9 mouse cellular contexts compared by ENCODE assay signal in genomic region chr1:132346134-132346851, GRCm38 (mm10). TPM values are rescaled to one million over a fixed set of nuclear protein-coding genes. Genes with fewer than 3 reads are reported as not detected.
DNase-seq lines count a peak whose midpoint lies in the region; ATAC-seq lines count a peak whose summit lies in the region.
"Had no signal": no experiment of that assay in that cellular context is flagged by ENCODE, and none has a peak within 500 bp of the region (broad histone marks: within the 10 kb centered on the region; RNA-seq: fewer than 3 reads in every experiment).

No protein-coding gene starts in this region.

- H3K4me3 ChIP-seq in heart, embryonic 13.5 days: no peak overlapping the region
- H3K4me3 ChIP-seq: neural tube, embryonic 12.5 days had no signal

- peak overlapping the region; percentile 13 for H3K27ac ChIP-seq in heart, embryonic 13.5 days (replicated peaks)
- H3K27ac ChIP-seq: neural tube, embryonic 12.5 days had no signal

- H3K27me3 ChIP-seq in heart, embryonic 13.5 days (replicated peaks): no peaks in the 10 kb centered on the region
- H3K27me3 ChIP-seq: neural tube, embryonic 12.5 days had no signal

- DNase-seq in adrenal gland, postnatal 36 days: peak; percentile 30 to 52
- no peak for DNase-seq in adrenal gland, adult 18-20 months (ENCODE audit: low spot score in 2 of 2)
- DNase-seq in 416B (ENCODE audit: low read depth): peak; percentile 20
- DNase-seq in kidney, postnatal 14 days: peak; percentile 63
- DNase-seq in right cerebral cortex, postnatal 4 days: no peak
- no peak for DNase-seq in spleen, adult 12 weeks (ENCODE audit: low spot score)

- no peaks in the 10 kb centered on the region for H3K36me3 ChIP-seq in heart, embryonic 13.5 days
- H3K36me3 ChIP-seq: neural tube, embryonic 12.5 days had no signal

- no peak overlapping the region for H3K4me2 ChIP-seq in heart, embryonic 13.5 days
- H3K4me2 ChIP-seq: neural tube, embryonic 12.5 days had no signal

- 48% methylated on average over 12 of the region's 12 CpGs for WGBS in heart, embryonic 13.5 days

- peaks cover 28% of the 10 kb centered on the region for H3K4me1 ChIP-seq in heart, embryonic 13.5 days
- H3K4me1 ChIP-seq: neural tube, embryonic 12.5 days had no signal

- no peak; the same call in 1 of the 2 replicates for ATAC-seq in heart, embryonic 13.5 days (ENCODE audit: extremely low read depth, insufficient number of reproducible peaks, low FRiP score, low TSS enrichment)
- no peak for ATAC-seq in megakaryocyte progenitor cell, adult 5-6 weeks (replicated peaks; ENCODE audit: poor library complexity)

- H3K9ac ChIP-seq in heart, embryonic 13.5 days: peak overlapping the region; percentile 6; the same call in 1 of the 2 replicates
- H3K9ac ChIP-seq: neural tube, embryonic 12.5 days had no signal

- H3K9me3 ChIP-seq in heart, embryonic 13.5 days: 0 out of 2 replicates have a peak, but pooled peaks cover 4% of the 10 kb centered on the region
- H3K9me3 ChIP-seq: neural tube, embryonic 12.5 days had no signal

RNA-seq across cellular contexts. Expression of gene Nuak2, which starts 30.4 kb away (rescaled TPM):
- 1 to 10 TPM; 2.8 to 4.9 TPM for total RNA-seq in adrenal gland, postnatal 36 days (2021)
- total RNA-seq in adrenal gland, adult 18-20 months (2021): 1 to 10 TPM; 4.6 to 6.9 TPM
- 2.0 and 2.2 TPM in 2 replicates for polyA plus RNA-seq in heart, embryonic 13.5 days (2015; fragmentation: Nextera tagmentation; extraction: Ambion mirVana)
- total RNA-seq in megakaryocyte progenitor cell, adult 5-6 weeks (2015): 19.8 and 26.1 TPM in 2 replicates
- total RNA-seq in megakaryocyte progenitor cell, adult 5-6 weeks (2017): 14.5 and 20.2 TPM in 2 replicates

RNA-seq across cellular contexts. Expression of gene Tmcc2, which starts 44.8 kb away (rescaled TPM):
- 1 to 10 TPM; 6.1 to 9.7 TPM for total RNA-seq in adrenal gland, postnatal 36 days (2021)
- total RNA-seq in adrenal gland, adult 18-20 months (2021): 10 to 100 TPM in 1 of 2 experiments, 1 to 10 TPM in 1; 8.5 to 10.5 TPM
- polyA plus RNA-seq in heart, embryonic 13.5 days (2015; fragmentation: Nextera tagmentation; extraction: Ambion mirVana): 31.5 and 35.8 TPM in 2 replicates
- total RNA-seq in megakaryocyte progenitor cell, adult 5-6 weeks (2015): 2.9 and 6.1 TPM in 2 replicates
- total RNA-seq in megakaryocyte progenitor cell, adult 5-6 weeks (2017): 5.5 and 6.0 TPM in 2 replicates

RNA-seq across cellular contexts. Expression of gene Klhdc8a, which starts 47.9 kb away (rescaled TPM):
- 100 to 1,000 TPM; 155 to 161 TPM for total RNA-seq in adrenal gland, postnatal 36 days (2021)
- total RNA-seq in adrenal gland, adult 18-20 months (2021): 100 to 1,000 TPM; 114 to 144 TPM
- 0.34 and 0.63 TPM in 2 replicates for polyA plus RNA-seq in heart, embryonic 13.5 days (2015; fragmentation: Nextera tagmentation; extraction: Ambion mirVana)
- total RNA-seq in megakaryocyte progenitor cell, adult 5-6 weeks (2015): not detected in 2 replicates
- not detected in 2 replicates for total RNA-seq in megakaryocyte progenitor cell, adult 5-6 weeks (2017)

Comparison
In these comparisons a context has a peak if more than half of its experiments do, and no peak if none do; other contexts are left out.
1. DNase-seq: peak in adrenal gland, postnatal 36 days (2 of 2), 416B (single experiment) and kidney, postnatal 14 days (single experiment); none in adrenal gland, adult 18-20 months (0 of 2), right cerebral cortex, postnatal 4 days (single experiment) and spleen, adult 12 weeks (single experiment).
2. RNA of gene Klhdc8a, which starts 47.9 kb away (total RNA-seq): 155 to 161 TPM in adrenal gland, postnatal 36 days and 114 to 144 TPM in adrenal gland, adult 18-20 months; not detected in megakaryocyte progenitor cell, adult 5-6 weeks; every median in the first group is over 100 times any median in the second.